Mouse (Mus musculus) Patski (cell line): ENCODE data around the gene Ccnt2. TPM values are rescaled to one million over a fixed set of nuclear protein-coding genes. Genes with fewer than 3 reads are reported as not detected.
"Not testable (repeated sequence)": the region's sequence is repeated elsewhere in the genome, so short reads cannot be mapped to it uniquely, and the experiment has no call there.

Source experiments
- ATAC-seq: fragments of 100-300 bp; one replicate; pipeline ENCODE4 v1.8.0; 2021
- CTCF ChIA-PET: fragments of 350-600 bp; sonication (Branson Sonifier 250); formaldehyde crosslinking; loops from one replicate; lab custom pipeline; 2022; ENCODE audit warnings: inconsistent platforms; lab: Charles Lee
- POLR2A ChIA-PET: fragments of 350-600 bp; sonication (Branson Sonifier 250); formaldehyde crosslinking; loops from one replicate; lab custom pipeline; 2022; ENCODE audit warnings: antibody characterized with exemption, inconsistent platforms; lab: Charles Lee
- DNase-seq: peaks from one replicate; pipeline ENCODE4 v3.0.0-alpha.2; 2011; ENCODE audit warnings: low read depth, low spot score
- H3K27me3 ChIP-seq: fragments of 371-371 bp; one replicate; pipeline ENCODE4 v1.5.1; 2021
- CTCF ChIP-seq: fragments of 100-300 bp; IDR thresholded peaks from one replicate; pipeline ENCODE4 v1.5.1; 2021
- in situ Hi-C: fragments of 300-500 bp; cut with MboI; formaldehyde crosslinking; loops from 3 replicates; pipeline ENCODE4 v1.11.1; 2018; ENCODE audit warnings: low pct_unique_long_range_greater_than_20kb, mixed read lengths
- polyA plus RNA-seq: library from polyadenylated mRNA; unstranded; gene quantifications from one replicate; pipeline ENCODE4 v1.2.3, GENCODE M21; 2021

Ccnt2 gene
- 30.0 TPM for polyA plus RNA-seq

GRCm38 (mm10) chr1:127773803-127774500 is at the start of gene Ccnt2:
Ccnt2 (plus strand) TSS chr1:127774164.
- DNase-seq (peak; percentile 97), ATAC-seq (peak; percentile 96)
- in situ Hi-C loops = loop anchor here (25.0 kb wide), 1 partner anchor 562 kb away; the partner anchor contains the start of gene Mgat5
- TF ChIP-seq CTCF = no peak
- POLR2A ChIA-PET = interaction anchor here (1.2 to 1.3 kb wide), 2 partner anchors 11 to 13 kb away, joined by 3 to 4 read pairs; no protein-coding TSS in a partner anchor
- CTCF ChIA-PET = interaction anchor here (1.2 to 1.7 kb wide), 2 partner anchors 11 to 53 kb away, joined by 3 to 6 read pairs; no protein-coding TSS in a partner anchor
- no peaks in the 10 kb centered on the region for H3K27me3 ChIP-seq

- POLR2A ChIA-PET = no interaction called here
- in situ Hi-C loops = no loop called here
- no peak for TF ChIP-seq CTCF
- CTCF ChIA-PET = interaction anchor here (1.1 kb wide), 1 partner anchor 11 kb away, joined by 3 read pairs; no protein-coding TSS in a partner anchor
- DNase-seq (no peak), ATAC-seq (no peak)
- H3K27me3 ChIP-seq = peaks cover 3% of the 10 kb centered on the region
These were observed 44.9 kb upstream of the Ccnt2 start, which contains the start of gene Acmsd for GRCm38 (mm10) chr1:127729096-127729495. Acmsd (plus strand) TSS chr1:127729413.

- ChIA-PET POLR2A (no interaction called here), CTCF (no interaction called here)
- ATAC-seq = no peak
- no peak for TF ChIP-seq CTCF
- no peak for DNase-seq
- in situ Hi-C loops = no loop called here
- peaks cover 5% of the 10 kb centered on the region for H3K27me3 ChIP-seq
These were observed 42.9 kb upstream of the Ccnt2 start for GRCm38 (mm10) chr1:127731086-127731485.

GRCm38 (mm10) chr1:127732435-127732834 is 41.5 kb upstream of the Ccnt2 start:
- ChIA-PET CTCF (no interaction called here), POLR2A (no interaction called here)
- no peak for TF ChIP-seq CTCF
- DNase-seq (no peak), ATAC-seq (no peak)
- in situ Hi-C loops = no loop called here
- H3K27me3 ChIP-seq = peaks cover 5% of the 10 kb centered on the region

GRCm38 (mm10) chr1:127732841-127733240 is 41.1 kb upstream of the Ccnt2 start:
- TF ChIP-seq CTCF = no peak
- peaks cover 5% of the 10 kb centered on the region for H3K27me3 ChIP-seq
- ATAC-seq (no peak), DNase-seq (no peak)
- in situ Hi-C loops = no loop called here
- POLR2A ChIA-PET = no interaction called here
- CTCF ChIA-PET = interaction anchor here (0.6 kb wide), 1 partner anchor 21 kb away, joined by 3 read pairs; no protein-coding TSS in a partner anchor

DNA sequence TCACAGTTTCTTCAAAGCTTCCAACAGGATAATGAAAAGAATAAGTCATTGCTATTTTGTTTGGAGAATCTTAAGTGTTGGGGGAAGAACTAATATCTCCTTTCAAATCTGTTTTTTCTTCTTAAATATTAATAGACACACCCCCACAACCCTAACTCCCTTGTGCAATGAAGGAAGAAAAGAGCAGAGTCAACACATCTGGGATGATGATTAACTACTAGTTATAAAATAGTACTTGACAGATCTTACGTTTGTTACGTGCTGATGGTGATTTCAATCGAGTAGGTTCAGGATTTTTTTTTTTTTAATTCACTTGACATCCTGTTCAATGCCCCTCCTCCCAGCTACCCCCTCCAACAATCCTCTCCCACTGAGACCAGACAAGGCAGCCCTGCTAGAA is 38.6 kb upstream of the Ccnt2 start:
- peaks cover 5% of the 10 kb centered on the region for H3K27me3 ChIP-seq
- no peak for TF ChIP-seq CTCF
- in situ Hi-C loops = no loop called here
- CTCF ChIA-PET = no interaction called here
- no peak for DNase-seq
- no peak for ATAC-seq
- POLR2A ChIA-PET = no interaction called here

- DNase-seq = no peak
- POLR2A ChIA-PET = no interaction called here
These were observed 23.4 kb upstream of the Ccnt2 start for GRCm38 (mm10) chr1:127750401-127751102.

GRCm38 (mm10) chr1:127755806-127756205 is 18.2 kb upstream of the Ccnt2 start:
- in situ Hi-C loops = loop anchor here (10.0 to 25.0 kb wide), 2 partner anchors 61 to 544 kb away; partner anchors contain the start of gene Mgat5
- ChIA-PET CTCF (no interaction called here), POLR2A (no interaction called here)
- no peaks in the 10 kb centered on the region for H3K27me3 ChIP-seq
- no peak for DNase-seq
- TF ChIP-seq CTCF = no peak
- no peak for ATAC-seq

More at GRCm38 (mm10) chr1:127750401-127751102, 23.4 kb upstream of the Ccnt2 start:
- CTCF ChIA-PET = interaction anchor here (1.4 kb wide), 1 partner anchor 11 kb away, joined by 3 read pairs; no protein-coding TSS in a partner anchor
- in situ Hi-C loops = loop anchor here (10.0 to 25.0 kb wide), 2 partner anchors 56 to 538 kb away; partner anchors contain the start of gene Mgat5
- ATAC-seq = no peak
- no peaks in the 10 kb centered on the region for H3K27me3 ChIP-seq
- no peak for TF ChIP-seq CTCF

GRCm38 (mm10) chr1:127756331-127757163 is 17.4 kb upstream of the Ccnt2 start:
- in situ Hi-C loops = loop anchor here (10.0 to 25.0 kb wide), 2 partner anchors 62 to 544 kb away; partner anchors contain the start of gene Mgat5
- H3K27me3 ChIP-seq = no peaks in the 10 kb centered on the region
- ChIA-PET POLR2A (no interaction called here), CTCF (no interaction called here)
- ATAC-seq (no peak), DNase-seq (no peak)
- TF ChIP-seq CTCF = no peak

- POLR2A ChIA-PET, ATAC-seq, DNase-seq, H3K27me3 ChIP-seq, CTCF ChIA-PET: not testable (repeated sequence)
- in situ Hi-C loops = loop anchor here (10.0 to 25.0 kb wide), 2 partner anchors 62 to 545 kb away; partner anchors contain the start of gene Mgat5
These were observed 16.8 kb upstream of the Ccnt2 start for GRCm38 (mm10) chr1:127757164-127757545.
